Mouse (Mus musculus) gastrocnemius, adult 2 months (tissue): Measurements from ENCODE around the gene Fam19a3. TPM values are rescaled to one million over a fixed set of nuclear protein-coding genes. Genes with fewer than 3 reads are reported as not detected.

Experiments used
- DNase-seq: peaks from one replicate; pipeline ENCODE4 v3.0.0; 2022
- H3K27ac ChIP-seq: fragments of 200-600 bp; 2 replicates; pipeline ENCODE4 v1.8.1; 2022; ENCODE audit warnings: mild to moderate bottlenecking
- H3K4me3 ChIP-seq: fragments of 200-600 bp; 2 replicates; pipeline ENCODE4 v1.8.1; 2022; ENCODE audit warnings: mild to moderate bottlenecking, moderate library complexity
- CTCF ChIP-seq: fragments of 200-600 bp; IDR thresholded peaks from 2 replicates; pipeline ENCODE4 v1.8.1; 2022; ENCODE audit warnings: antibody characterized with exemption, mild to moderate bottlenecking, moderate library complexity
- intact Hi-C: fragments of 180-260 bp; cut with DNase I; formaldehyde crosslinking; loops from one replicate; pipeline ENCODE4 v1.15.1; 2025
- total RNA-seq, 2 experiments: library from RNA; stranded (reverse); gene quantifications; 2 replicates each; pipeline ENCODE4 v1.2.3; 2021

Gene Fam19a3
- total RNA-seq, 2 experiments from 2014 or later, result 2.7 to 4.2 TPM

GRCm38 (mm10) chr3:104732907-104733306, 48.7 kb downstream of the Fam19a3 start:
- no peak for DNase-seq
- intact Hi-C loops, result no loop called here
- no peak overlapping the region for H3K27ac ChIP-seq
- no peak for TF ChIP-seq CTCF
- no peak overlapping the region for H3K4me3 ChIP-seq

GRCm38 (mm10) chr3:104729270-104729839, 52.3 kb downstream of the Fam19a3 start:
- Histone ChIP-seq H3K27ac (no peak overlapping the region), H3K4me3 (no peak overlapping the region)
- DNase-seq, result no peak
- no peak for TF ChIP-seq CTCF
- intact Hi-C loops, result no loop called here

Other genes starting within 250 kb of the Fam19a3 start
- 10 to 100 TPM; 20.9 to 42.1 TPM for gene Slc16a1, start 143.2 kb downstream of the Fam19a3 start, total RNA-seq
- gene Ppm1j, start 784 bp downstream of the Fam19a3 start, total RNA-seq, result 10 to 100 TPM; 33.3 to 45.6 TPM
- gene Rhoc, start 6.5 kb upstream of the Fam19a3 start, total RNA-seq, result 10 to 100 TPM; 26.1 to 41.6 TPM
- gene Mov10, start 36.7 kb upstream of the Fam19a3 start, total RNA-seq, result 1 to 10 TPM in 1 of 2 experiments, under 1 TPM in 1; 0.38 to 2.5 TPM
- 10 to 100 TPM; 23.3 to 23.4 TPM for gene St7l, start 82.2 kb upstream of the Fam19a3 start, total RNA-seq
- 10 to 100 TPM; 23.5 to 25.5 TPM for gene Capza1, start 82.7 kb upstream of the Fam19a3 start, total RNA-seq
- under 1 TPM; 0.13 to 0.31 TPM for gene Wnt2b, start 180.1 kb upstream of the Fam19a3 start, total RNA-seq